Mouse (Mus musculus) midbrain, embryonic 15.5 days (tissue): Measurements from ENCODE around the gene Ppp1r12b. TPM values are rescaled to one million over a fixed set of nuclear protein-coding genes. Genes with fewer than 3 reads are reported as not detected.

Experiments used
- ATAC-seq: fragments of 200-750 bp; cut with Nextera tagmentation; replicated peaks from 2 replicates; pipeline ENCODE4 v1.8.0; 2017; ENCODE audit warnings: moderate TSS enrichment
- H3K27ac ChIP-seq: fragments of 300-500 bp; sonication (generic); 2 replicates; pipeline ENCODE4 v1.5.1; 2015; ENCODE audit warnings: mild to moderate bottlenecking, inconsistent platforms
- H3K27me3 ChIP-seq: fragments of 300-500 bp; sonication (generic); replicated peaks from 2 replicates; pipeline ENCODE4 v1.6.1; 2015; ENCODE audit warnings: inconsistent platforms
- H3K36me3 ChIP-seq: fragments of 300-500 bp; sonication (generic); replicated peaks from 2 replicates; pipeline ENCODE4 v1.6.1; 2015; ENCODE audit warnings: inconsistent platforms
- H3K4me1 ChIP-seq: fragments of 300-500 bp; sonication (generic); 2 replicates; pipeline ENCODE4 v1.6.1; 2015; ENCODE audit warnings: inconsistent platforms
- H3K4me2 ChIP-seq: fragments of 300-500 bp; sonication (generic); 2 replicates; pipeline ENCODE4 v1.6.1; 2015; ENCODE audit warnings: inconsistent platforms, mild to moderate bottlenecking, moderate library complexity
- H3K4me3 ChIP-seq: fragments of 300-500 bp; sonication (generic); 2 replicates; pipeline ENCODE4 v1.5.1; 2015; ENCODE audit warnings: mild to moderate bottlenecking, inconsistent platforms
- H3K9ac ChIP-seq: fragments of 300-500 bp; sonication (generic); 2 replicates; pipeline ENCODE4 v1.6.1; 2015; ENCODE audit warnings: mild to moderate bottlenecking, inconsistent platforms
- H3K9me3 ChIP-seq: fragments of 300-500 bp; sonication (generic); 2 replicates; pipeline ENCODE4 v1.6.1; 2016; ENCODE audit warnings: inconsistent platforms
- WGBS: fragments of 180-500 bp; shearing (Covaris S2); methylation state at CpG from one replicate; pipeline ENCODE4 v1.1.7; 2015; ENCODE audit warnings: mixed read lengths; 5-methylcytosine and 5-hydroxymethylcytosine counted together
- polyA plus RNA-seq: library from polyadenylated mRNA; unstranded; fragments of >200 nt; fragmentation: Nextera tagmentation; extraction: Ambion mirVana; gene quantifications from 2 replicates; pipeline ENCODE4 v1.2.1, GENCODE M21; 2015

The Ppp1r12b gene
- polyA plus RNA-seq, 1 experiment from 2014 or later, result 15.7 TPM

DNA sequence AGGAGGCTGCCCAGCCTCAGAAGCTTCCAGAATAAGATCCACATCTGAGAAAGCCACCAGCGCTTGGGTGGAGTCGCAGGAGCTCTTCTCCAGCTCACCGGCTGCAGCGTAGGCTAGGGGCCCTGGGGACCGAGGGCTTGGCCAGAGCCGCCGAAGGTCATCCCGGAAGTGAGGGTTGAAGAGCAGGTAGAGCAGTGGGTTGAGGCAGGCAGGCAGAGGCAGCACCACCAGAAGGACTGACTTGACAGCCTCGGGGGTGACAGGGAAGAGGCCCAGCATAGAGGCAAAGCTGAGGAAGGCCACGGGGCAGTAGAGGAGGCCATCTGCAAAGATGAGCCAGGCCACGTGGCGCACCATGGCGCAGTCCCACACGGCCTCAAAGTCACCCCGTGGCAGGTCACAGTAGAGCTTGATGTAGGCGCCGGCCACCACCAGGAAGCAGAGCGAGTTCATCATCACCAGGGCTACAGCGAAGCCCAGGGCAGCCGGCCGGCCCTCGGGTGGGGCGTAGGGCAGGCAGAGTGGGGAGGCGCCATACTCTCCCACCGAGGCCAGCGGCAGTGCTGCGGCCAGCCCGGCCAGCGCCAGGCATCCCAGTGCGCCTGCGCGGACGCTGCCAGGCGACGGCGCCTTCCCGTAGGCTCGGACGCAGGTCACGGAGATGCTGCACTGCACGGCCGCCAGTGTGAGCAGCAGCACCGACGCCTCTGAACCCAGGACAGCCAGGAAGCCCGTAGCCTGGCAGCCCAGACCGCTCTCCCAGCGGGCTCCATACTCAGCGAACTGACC, 31.6 kb upstream of the Ppp1r12b start:
- 34% methylated on average over 44 of the region's 48 CpGs for WGBS

DNA sequence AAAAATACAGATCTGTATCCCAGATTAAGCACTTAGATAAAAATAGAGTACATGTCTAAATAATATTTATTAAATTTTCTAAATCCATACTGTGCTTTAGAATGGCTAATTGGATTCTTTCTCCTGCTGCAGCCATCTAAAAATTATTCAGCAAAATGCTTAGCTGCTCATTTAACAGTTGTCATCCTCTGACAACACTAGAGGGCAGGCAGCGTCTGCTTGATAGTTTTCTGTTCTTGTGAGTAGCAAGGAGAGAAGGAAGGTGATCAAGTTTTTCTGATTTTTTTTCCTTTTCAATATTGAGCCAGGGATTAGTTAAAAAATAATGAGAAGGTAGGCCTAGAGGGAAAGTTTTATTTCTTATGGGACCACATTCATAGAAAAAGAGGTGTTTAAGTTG, 17.2 kb upstream of the Ppp1r12b start:
- ATAC-seq, result no peak
- no peaks in the 10 kb centered on the region for H3K9me3 ChIP-seq
- no peak overlapping the region for H3K4me3 ChIP-seq
- no peaks in the 10 kb centered on the region for H3K36me3 ChIP-seq
- no peak overlapping the region for H3K27ac ChIP-seq
- no peak overlapping the region for H3K9ac ChIP-seq
- H3K4me2 ChIP-seq, result no peak overlapping the region
- H3K27me3 ChIP-seq, result no peaks in the 10 kb centered on the region
- H3K4me1 ChIP-seq, result no peaks in the 10 kb centered on the region
- 80% methylated on average over 1 of the region's 1 CpGs for WGBS

More for the DNA sequence above, 31.6 kb upstream of the Ppp1r12b start:
- H3K4me2 ChIP-seq, result peak overlapping the region; percentile 66
- H3K9me3 ChIP-seq, result no peaks in the 10 kb centered on the region
- peak overlapping the region; percentile 40 for H3K9ac ChIP-seq
- no peaks in the 10 kb centered on the region for H3K36me3 ChIP-seq
- H3K27ac ChIP-seq, result no peak overlapping the region
- H3K27me3 ChIP-seq, result 0 out of 2 replicates have a peak, but pooled peaks cover 4% of the 10 kb centered on the region
- peak; percentile 83 for ATAC-seq
- H3K4me3 ChIP-seq, result peak overlapping the region; percentile 38
- H3K4me1 ChIP-seq, result no peaks in the 10 kb centered on the region

DNA sequence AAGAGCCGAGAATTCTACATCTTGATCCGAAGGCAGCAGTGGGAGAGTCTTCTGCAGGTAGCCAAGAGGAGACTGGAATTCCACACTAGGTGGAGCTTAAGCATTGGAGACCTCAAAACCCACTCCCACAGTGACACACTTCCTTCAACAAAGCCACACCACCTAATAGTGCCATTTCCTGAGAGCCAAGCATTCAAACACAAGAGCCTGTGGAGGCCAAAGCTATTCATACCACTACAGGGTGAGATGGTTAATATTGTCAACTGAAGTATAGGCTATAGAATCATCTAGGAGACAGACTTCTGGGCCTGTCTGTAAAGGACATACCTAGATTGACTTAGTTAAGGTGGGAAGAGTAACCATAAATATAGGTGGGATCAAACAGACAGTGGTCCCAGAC, 9.7 kb upstream of the Ppp1r12b start:
- H3K4me1 ChIP-seq, result peaks cover 13% of the 10 kb centered on the region
- H3K9ac ChIP-seq, result no peak overlapping the region
- no peak overlapping the region for H3K4me3 ChIP-seq
- H3K36me3 ChIP-seq, result no peaks in the 10 kb centered on the region
- no peaks in the 10 kb centered on the region for H3K9me3 ChIP-seq
- ATAC-seq, result no peak
- H3K27me3 ChIP-seq, result no peaks in the 10 kb centered on the region
- 98% methylated on average over 2 of the region's 2 CpGs for WGBS
- no peak overlapping the region for H3K4me2 ChIP-seq
- no peak overlapping the region for H3K27ac ChIP-seq

DNA sequence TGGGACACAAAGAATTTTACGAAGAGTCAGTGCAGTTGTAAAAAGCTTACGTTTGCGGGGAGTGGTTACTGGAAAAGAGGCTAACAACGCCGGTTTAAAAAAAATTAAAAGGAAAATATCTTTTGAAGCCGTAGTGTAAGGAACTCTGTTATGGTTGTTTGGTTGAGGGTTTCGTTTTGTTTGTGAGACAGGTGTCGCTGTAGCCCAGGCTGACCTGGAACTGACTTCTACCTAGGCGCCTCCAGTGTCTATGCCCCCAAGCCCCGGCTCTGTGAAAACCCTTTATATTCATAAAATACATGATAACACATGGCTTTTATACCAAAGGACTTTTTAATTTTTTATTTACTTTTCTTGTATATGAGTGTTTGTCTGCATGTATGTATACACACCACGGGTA, 7.1 kb upstream of the Ppp1r12b start:
- ATAC-seq, result peak; percentile 70
- H3K27me3 ChIP-seq, result no peaks in the 10 kb centered on the region
- H3K4me3 ChIP-seq, result peak overlapping the region; percentile 85
- no peaks in the 10 kb centered on the region for H3K9me3 ChIP-seq
- H3K4me2 ChIP-seq, result peak overlapping the region; percentile 82
- 2% methylated on average over 11 of the region's 11 CpGs for WGBS
- H3K27ac ChIP-seq, result peak overlapping the region; percentile 43; the same call in 1 of the 2 replicates
- peak overlapping the region; percentile 55 for H3K9ac ChIP-seq
- H3K36me3 ChIP-seq, result no peaks in the 10 kb centered on the region
- H3K4me1 ChIP-seq, result peaks cover 13% of the 10 kb centered on the region

DNA sequence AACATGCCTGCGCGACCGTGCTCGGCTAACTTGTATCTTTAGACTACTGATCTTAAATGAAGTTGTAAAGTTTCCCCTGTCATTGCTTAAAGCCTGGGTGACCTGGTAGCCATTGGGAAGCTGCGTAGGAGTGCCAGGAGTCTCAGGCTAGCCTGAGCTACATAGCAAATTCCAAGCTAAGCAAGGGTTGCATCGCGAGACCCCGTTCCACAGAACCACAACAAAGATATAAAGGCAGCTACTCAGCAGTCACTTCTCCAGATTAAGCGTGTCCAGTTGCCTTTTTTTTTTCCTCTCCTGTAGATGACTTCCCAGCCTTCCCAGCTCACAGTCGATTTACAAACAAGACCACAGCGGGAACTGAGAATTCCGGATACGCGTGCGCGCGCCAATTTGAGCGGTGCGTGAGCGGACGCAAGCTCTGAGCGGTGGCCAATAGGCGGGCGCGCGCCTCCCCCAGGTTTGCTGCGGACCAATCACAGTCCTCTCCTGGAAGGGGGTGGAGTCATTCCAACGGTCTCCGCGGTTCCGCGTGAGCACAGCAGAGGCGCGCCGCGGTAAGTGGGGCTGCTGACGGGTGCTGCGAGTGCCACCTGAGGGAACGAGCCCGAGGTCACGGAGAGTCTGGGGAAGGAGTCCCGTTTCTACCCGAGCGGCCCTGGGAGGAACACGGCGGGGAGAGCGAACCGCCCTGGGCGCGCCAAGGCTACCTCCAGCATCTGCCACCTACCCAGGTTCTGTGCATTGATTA, 6.5 kb upstream of the Ppp1r12b start, which contains the start of gene Ube2t:
Gene Ube2t (plus strand): TSS at position 513 of the 751 bp plus-strand sequence.
- peak within 1 kb of the TSS; percentile 55 for H3K9ac ChIP-seq
- peaks cover 13% of the 10 kb centered on the region for H3K4me1 ChIP-seq
- ATAC-seq, result peak; percentile 100
- no peaks in the 10 kb centered on the region for H3K27me3 ChIP-seq
- peak within 1 kb of the TSS; percentile 82 for H3K4me2 ChIP-seq
- 2% methylated on average over 50 of the region's 50 CpGs for WGBS
- H3K27ac ChIP-seq, result peak within 1 kb of the TSS; percentile 43; the same call in 1 of the 2 replicates
- no peaks in the 10 kb centered on the region for H3K9me3 ChIP-seq
- H3K36me3 ChIP-seq, result no peaks in the 10 kb centered on the region
- H3K4me3 ChIP-seq, result peak within 1 kb of the TSS; percentile 85

DNA sequence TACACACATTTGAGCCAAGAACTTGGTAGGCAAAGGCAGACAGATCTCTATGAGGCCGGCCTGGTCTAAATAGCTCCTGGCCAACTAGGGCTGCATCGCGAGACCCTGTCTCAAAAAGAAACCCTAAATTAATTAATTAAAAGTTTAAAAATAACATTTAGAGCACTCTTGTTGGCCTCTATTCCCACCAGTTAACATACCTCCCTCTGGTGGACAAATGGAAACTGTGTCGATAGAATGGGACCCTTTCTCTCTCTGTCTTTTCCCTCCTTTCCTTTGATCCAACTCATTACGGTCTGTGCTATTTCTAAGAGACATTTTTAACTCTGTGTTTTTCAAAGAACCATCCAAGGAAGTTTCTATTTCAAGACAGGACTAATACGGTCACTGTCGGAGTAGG, 4.9 kb upstream of the Ppp1r12b start:
- H3K4me2 ChIP-seq, result no peak overlapping the region
- WGBS, result 57% methylated on average over 7 of the region's 7 CpGs
- H3K4me1 ChIP-seq, result peaks cover 13% of the 10 kb centered on the region
- ATAC-seq, result no peak
- H3K27me3 ChIP-seq, result no peaks in the 10 kb centered on the region
- H3K9ac ChIP-seq, result no peak overlapping the region
- no peaks in the 10 kb centered on the region for H3K36me3 ChIP-seq
- H3K27ac ChIP-seq, result no peak overlapping the region
- no peak overlapping the region for H3K4me3 ChIP-seq
- no peaks in the 10 kb centered on the region for H3K9me3 ChIP-seq

DNA sequence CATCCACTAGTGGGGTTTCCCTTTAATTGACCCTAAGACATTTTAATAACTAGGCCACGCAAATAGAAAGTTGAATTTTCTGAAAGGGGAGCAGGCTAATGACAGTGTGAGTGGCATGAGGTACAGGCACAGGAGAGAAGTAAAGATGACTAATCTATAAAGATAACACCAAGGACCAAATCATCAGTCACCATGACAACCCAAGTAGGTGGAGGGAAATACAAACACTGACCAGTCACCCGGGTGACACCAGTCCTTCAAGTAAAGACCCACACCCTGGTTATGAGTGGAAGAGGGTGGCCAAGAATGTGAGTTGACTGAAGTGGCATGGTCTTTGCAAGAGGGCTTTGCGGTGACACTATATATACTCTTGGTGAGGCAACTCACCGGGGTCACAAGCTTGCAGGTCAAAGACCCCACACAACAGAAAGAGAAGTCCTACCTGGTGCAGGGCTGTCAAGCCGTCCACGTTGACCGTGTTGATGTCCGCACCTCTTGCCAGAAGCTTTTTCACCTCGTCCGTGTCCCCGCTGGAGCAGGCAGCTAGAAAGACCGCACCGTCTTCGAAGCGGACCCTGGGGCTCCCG, 599 bp downstream of the Ppp1r12b start:
- Histone ChIP-seq H3K4me3 (peak overlapping the region; percentile 66), H3K4me2 (peak overlapping the region; percentile 70), H3K9me3 (no peaks in the 10 kb centered on the region), H3K9ac (peak overlapping the region; percentile 82), H3K27ac (peak overlapping the region; percentile 90), H3K27me3 (no peaks in the 10 kb centered on the region), H3K36me3 (no peaks in the 10 kb centered on the region), H3K4me1 (peaks cover 14% of the 10 kb centered on the region)
- peak; percentile 65 for ATAC-seq
- WGBS, result 4% methylated on average over 16 of the region's 16 CpGs

DNA sequence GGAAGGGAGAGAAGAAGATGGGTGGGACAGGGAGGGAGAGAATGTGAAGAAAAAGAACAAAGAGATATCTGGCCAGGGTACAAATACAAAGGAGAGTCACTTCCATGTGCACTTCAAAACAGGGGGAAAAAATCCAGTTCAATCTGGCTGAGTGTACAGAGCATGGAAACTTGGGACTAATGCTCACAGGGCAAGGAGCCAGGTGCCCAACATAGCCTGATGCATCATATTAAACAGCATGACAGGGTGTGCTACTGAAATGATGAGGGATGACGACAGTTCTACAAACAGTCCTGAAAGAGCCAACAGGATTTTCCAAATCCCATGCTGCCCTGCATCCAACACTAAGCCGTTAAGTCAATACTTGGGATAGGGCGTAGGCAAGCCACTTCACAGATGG, 5.8 kb downstream of the Ppp1r12b start:
- Histone ChIP-seq H3K27me3 (no peaks in the 10 kb centered on the region), H3K4me3 (no peak overlapping the region), H3K4me2 (no peak overlapping the region), H3K9ac (no peak overlapping the region), H3K27ac (no peak overlapping the region), H3K4me1 (peaks cover 10% of the 10 kb centered on the region), H3K36me3 (no peaks in the 10 kb centered on the region), H3K9me3 (no peaks in the 10 kb centered on the region)
- no peak for ATAC-seq
- WGBS, result 82% methylated on average over 3 of the region's 3 CpGs

- Histone ChIP-seq H3K27me3 (no peaks in the 10 kb centered on the region), H3K36me3 (no peaks in the 10 kb centered on the region), H3K4me1 (no peaks in the 10 kb centered on the region), H3K27ac (no peak overlapping the region), H3K4me2 (no peak overlapping the region), H3K9me3 (no peaks in the 10 kb centered on the region), H3K4me3 (no peak overlapping the region), H3K9ac (no peak overlapping the region)
- 79% methylated on average over 7 of the region's 7 CpGs for WGBS
- ATAC-seq, result no peak
Observed at GRCm38 (mm10) chr1:134947590-134947989, 8.2 kb downstream of the Ppp1r12b start.

DNA sequence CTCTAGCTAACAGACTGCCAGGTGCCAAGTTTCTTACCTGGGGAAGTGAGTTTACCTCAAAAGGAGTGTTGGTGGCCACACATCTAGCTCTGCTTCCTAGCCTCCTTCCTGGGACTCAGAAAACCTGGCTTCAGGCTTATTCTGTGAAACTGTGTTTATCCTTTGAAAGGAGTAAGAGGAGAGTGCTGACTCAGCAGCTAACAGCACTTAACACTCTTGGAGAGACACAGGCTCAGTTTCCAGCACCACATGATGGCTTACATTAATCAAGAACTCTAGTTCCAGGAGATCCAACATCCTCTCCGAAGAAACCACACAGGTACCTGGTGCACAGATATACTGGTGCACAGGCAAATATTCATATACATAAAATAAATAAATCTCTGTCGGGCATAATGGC, 12.8 kb downstream of the Ppp1r12b start:
- H3K27ac ChIP-seq, result no peak overlapping the region
- H3K36me3 ChIP-seq, result no peaks in the 10 kb centered on the region
- no peaks in the 10 kb centered on the region for H3K27me3 ChIP-seq
- no peak overlapping the region for H3K4me2 ChIP-seq
- H3K9me3 ChIP-seq, result no peaks in the 10 kb centered on the region
- ATAC-seq, result no peak
- H3K9ac ChIP-seq, result no peak overlapping the region
- no peak overlapping the region for H3K4me3 ChIP-seq
- 92% methylated on average over 2 of the region's 2 CpGs for WGBS
- H3K4me1 ChIP-seq, result no peaks in the 10 kb centered on the region

DNA sequence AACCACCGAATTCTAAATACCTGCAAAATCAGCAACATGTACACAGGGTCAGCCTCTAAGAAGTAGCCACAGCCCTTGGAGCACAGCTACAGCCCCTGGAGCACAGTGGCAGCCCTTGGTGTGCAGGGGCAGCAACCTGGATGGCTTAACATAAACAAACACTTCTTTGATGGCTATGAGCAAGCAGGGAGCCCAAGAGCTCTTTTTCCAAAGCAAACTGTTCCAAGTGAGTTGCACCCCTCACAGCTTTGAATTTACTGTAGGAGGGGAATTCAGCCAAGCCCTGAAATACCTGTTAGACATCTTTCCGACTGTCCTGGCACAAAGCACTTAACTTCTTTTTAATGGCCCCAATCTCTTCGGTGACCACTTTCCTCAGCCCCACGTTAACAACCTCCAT, 14.9 kb downstream of the Ppp1r12b start:
- ATAC-seq, result no peak
- no peaks in the 10 kb centered on the region for H3K4me1 ChIP-seq
- H3K36me3 ChIP-seq, result no peaks in the 10 kb centered on the region
- no peaks in the 10 kb centered on the region for H3K9me3 ChIP-seq
- 72% methylated on average over 4 of the region's 4 CpGs for WGBS
- no peak overlapping the region for H3K4me2 ChIP-seq
- no peak overlapping the region for H3K9ac ChIP-seq
- H3K27me3 ChIP-seq, result no peaks in the 10 kb centered on the region
- no peak overlapping the region for H3K4me3 ChIP-seq
- H3K27ac ChIP-seq, result no peak overlapping the region

DNA sequence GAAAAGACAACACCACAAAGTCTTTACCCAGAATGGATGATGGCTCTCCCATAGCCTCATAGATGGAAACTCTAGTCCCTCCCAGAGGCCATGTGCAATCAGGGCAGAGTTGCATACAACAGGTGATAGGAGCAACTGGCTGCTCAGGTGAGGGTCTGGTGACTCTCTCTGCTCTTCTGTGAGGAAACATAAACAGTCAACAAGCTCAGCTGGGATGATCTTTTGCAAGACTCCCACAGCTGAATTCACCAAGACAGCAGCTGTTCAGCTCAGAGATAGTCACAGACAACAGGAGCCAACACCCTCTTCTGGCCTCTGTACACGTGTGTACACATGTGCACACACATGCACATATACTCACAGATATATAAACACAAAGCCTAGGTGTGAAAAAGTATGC, 17.5 kb downstream of the Ppp1r12b start:
- Histone ChIP-seq H3K27ac (no peak overlapping the region), H3K4me3 (no peak overlapping the region), H3K9ac (no peak overlapping the region), H3K4me2 (no peak overlapping the region), H3K4me1 (no peaks in the 10 kb centered on the region), H3K27me3 (no peaks in the 10 kb centered on the region), H3K36me3 (no peaks in the 10 kb centered on the region), H3K9me3 (no peaks in the 10 kb centered on the region)
- 89% methylated on average over 1 of the region's 1 CpGs for WGBS
- no peak for ATAC-seq
